Mouse (Mus musculus): ENCODE results near the gene AU015836.
"Not testable (repeated sequence)": the region's sequence is repeated elsewhere in the genome, so short reads cannot be mapped to it uniquely, and the experiment has no call there.

The AU015836 gene

GRCm38 (mm10) chrX:93968444-93968843 is at the start of gene AU015836:
TSS of gene AU015836 (plus strand) at chrX:93968659.
- no peak for DNase-seq (ENCODE audit: low spot score in 2 of 2)

- no peak for DNase-seq (ENCODE audit: low spot score in 2 of 2)
Measured at GRCm38 (mm10) chrX:93919017-93919416, 49.4 kb upstream of the AU015836 start.

- no peak for DNase-seq (ENCODE audit: low spot score in 2 of 2)
Measured at GRCm38 (mm10) chrX:93928379-93928778, 40.1 kb upstream of the AU015836 start.

- no peak for DNase-seq (ENCODE audit: low spot score in 2 of 2)
Measured at GRCm38 (mm10) chrX:93928794-93929193, 39.7 kb upstream of the AU015836 start.

- no peak for DNase-seq (ENCODE audit: low spot score in 2 of 2)
Measured at GRCm38 (mm10) chrX:93931694-93932093, 36.8 kb upstream of the AU015836 start.

GRCm38 (mm10) chrX:93956727-93957126 is 11.7 kb upstream of the AU015836 start:
- DNase-seq (ENCODE audit: low spot score in 2 of 2), result peak in 1 of 2 experiments; percentile 8

GRCm38 (mm10) chrX:93958502-93958901 is 10.0 kb upstream of the AU015836 start:
- no peak for DNase-seq (ENCODE audit: low spot score in 2 of 2)

GRCm38 (mm10) chrX:93980341-93980740 is 11.9 kb downstream of the AU015836 start:
- no peak for DNase-seq (ENCODE audit: low spot score in 2 of 2)

GRCm38 (mm10) chrX:93982193-93982592 is 13.7 kb downstream of the AU015836 start:
- DNase-seq (ENCODE audit: low spot score in 2 of 2), result no peak

GRCm38 (mm10) chrX:93985096-93985495 is 16.6 kb downstream of the AU015836 start:
- not testable (repeated sequence) for DNase-seq (ENCODE audit: low spot score in 2 of 2)

GRCm38 (mm10) chrX:94006991-94007390 is 38.5 kb downstream of the AU015836 start:
- no peak for DNase-seq (ENCODE audit: low spot score in 2 of 2)

GRCm38 (mm10) chrX:94009442-94009841 is 41.0 kb downstream of the AU015836 start:
- no peak for DNase-seq (ENCODE audit: low spot score in 2 of 2)

- no peak for DNase-seq (ENCODE audit: low spot score in 2 of 2)
Measured at GRCm38 (mm10) chrX:94011656-94012173, 43.3 kb downstream of the AU015836 start.

- peak in 1 of 2 experiments; percentile 8 for DNase-seq (ENCODE audit: low spot score in 2 of 2)
Measured at GRCm38 (mm10) chrX:94012479-94013167, 44.2 kb downstream of the AU015836 start.

- no peak for DNase-seq (ENCODE audit: low spot score in 2 of 2)
Measured at GRCm38 (mm10) chrX:94016891-94017290, 48.4 kb downstream of the AU015836 start.

- DNase-seq (ENCODE audit: low spot score in 2 of 2), result no peak
Measured at GRCm38 (mm10) chrX:94022264-94022874, 53.9 kb downstream of the AU015836 start.
